Mouse (Mus musculus): ENCODE measurements around the gene Elane. TPM values are rescaled to one million over a fixed set of nuclear protein-coding genes. Genes with fewer than 3 reads are reported as not detected.

Elane gene
- polyA plus RNA-seq, 1 experiment = not detected

GRCm38 (mm10) chr10:79908167-79909091 lies 22.4 kb downstream of the Elane start, which contains the start of gene Med16:
Gene Med16 (minus strand): TSS chr10:79908923.
- H3K4me1 ChIP-seq (ENCODE audit: control insufficient read depth, insufficient read depth, low read length) = peaks cover 3% of the 10 kb centered on the region; the same call in 1 of the 2 replicates
- TF ChIP-seq CTCF (IDR thresholded peaks at IDR 0.05; ENCODE audit: extremely low read depth, insufficient read depth, low read length) = no peak
- TF ChIP-seq POLR2A (IDR thresholded peaks at IDR 0.05; ENCODE audit: extremely low read depth, insufficient read depth, low read length) = no peak
- H3K4me3 ChIP-seq (ENCODE audit: insufficient read depth, low read length) = peak within 1 kb of the TSS; percentile 63
- H3K27ac ChIP-seq (ENCODE audit: insufficient read depth, low read length) = peak within 1 kb of the TSS; percentile 100

GRCm38 (mm10) chr10:79909092-79909922 lies 23.3 kb downstream of the Elane start:
- Histone ChIP-seq H3K4me3 (ENCODE audit: insufficient read depth, low read length) (peak overlapping the region; percentile 63), H3K27ac (ENCODE audit: insufficient read depth, low read length) (peak overlapping the region; percentile 73), H3K4me1 (ENCODE audit: control insufficient read depth, insufficient read depth, low read length) (peaks cover 3% of the 10 kb centered on the region; the same call in 1 of the 2 replicates)
- TF ChIP-seq CTCF (IDR thresholded peaks at IDR 0.05; ENCODE audit: extremely low read depth, insufficient read depth, low read length) (no peak), POLR2A (IDR thresholded peaks at IDR 0.05; ENCODE audit: extremely low read depth, insufficient read depth, low read length) (peak; percentile 27; the same call in 1 of the 2 replicates)

- Histone ChIP-seq H3K4me1 (ENCODE audit: control insufficient read depth, insufficient read depth, low read length) (peaks cover 6% of the 10 kb centered on the region), H3K27ac (ENCODE audit: insufficient read depth, low read length) (peak within 1 kb of the TSS; percentile 74), H3K4me3 (ENCODE audit: insufficient read depth, low read length) (no peak within 1 kb of the TSS)
- TF ChIP-seq CTCF (IDR thresholded peaks at IDR 0.05; ENCODE audit: extremely low read depth, insufficient read depth, low read length) = no peak
- no peak for TF ChIP-seq POLR2A (IDR thresholded peaks at IDR 0.05; ENCODE audit: extremely low read depth, insufficient read depth, low read length)
Measured at GRCm38 (mm10) chr10:79910556-79910955, 24.5 kb downstream of the Elane start, which contains the start of gene Gm26602. Gene Gm26602 (plus strand): TSS chr10:79910856.

GRCm38 (mm10) chr10:79912412-79912811 lies 26.4 kb downstream of the Elane start:
- Histone ChIP-seq H3K27ac (ENCODE audit: insufficient read depth, low read length) (no peak overlapping the region), H3K4me3 (ENCODE audit: insufficient read depth, low read length) (no peak overlapping the region), H3K4me1 (ENCODE audit: control insufficient read depth, insufficient read depth, low read length) (peaks cover 7% of the 10 kb centered on the region)
- TF ChIP-seq POLR2A (IDR thresholded peaks at IDR 0.05; ENCODE audit: extremely low read depth, insufficient read depth, low read length) (no peak; the same call in 1 of the 2 replicates), CTCF (IDR thresholded peaks at IDR 0.05; ENCODE audit: extremely low read depth, insufficient read depth, low read length) (no peak)

GRCm38 (mm10) chr10:79914131-79914947 lies 28.3 kb downstream of the Elane start:
- no peak overlapping the region for H3K27ac ChIP-seq (ENCODE audit: insufficient read depth, low read length)
- peaks cover 6% of the 10 kb centered on the region for H3K4me1 ChIP-seq (ENCODE audit: control insufficient read depth, insufficient read depth, low read length)
- H3K4me3 ChIP-seq (ENCODE audit: insufficient read depth, low read length) = no peak overlapping the region
- TF ChIP-seq POLR2A (IDR thresholded peaks at IDR 0.05; ENCODE audit: extremely low read depth, insufficient read depth, low read length) = no peak
- no peak for TF ChIP-seq CTCF (IDR thresholded peaks at IDR 0.05; ENCODE audit: extremely low read depth, insufficient read depth, low read length)

- H3K4me3 ChIP-seq (ENCODE audit: insufficient read depth, low read length) = peak overlapping the region; percentile 95
Measured at GRCm38 (mm10) chr10:79914948-79915596, 29.0 kb downstream of the Elane start.

GRCm38 (mm10) chr10:79916081-79916480 lies 30.0 kb downstream of the Elane start:
- peak overlapping the region; percentile 94 for H3K27ac ChIP-seq (ENCODE audit: insufficient read depth, low read length)
- H3K4me3 ChIP-seq (ENCODE audit: insufficient read depth, low read length) = peak overlapping the region; percentile 95
- H3K4me1 ChIP-seq (ENCODE audit: control insufficient read depth, insufficient read depth, low read length) = peaks cover 5% of the 10 kb centered on the region
- no peak for TF ChIP-seq CTCF (IDR thresholded peaks at IDR 0.05; ENCODE audit: extremely low read depth, insufficient read depth, low read length)
- no peak for TF ChIP-seq POLR2A (IDR thresholded peaks at IDR 0.05; ENCODE audit: extremely low read depth, insufficient read depth, low read length)

More at GRCm38 (mm10) chr10:79914948-79915596, 29.0 kb downstream of the Elane start:
- Histone ChIP-seq H3K27ac (ENCODE audit: insufficient read depth, low read length) (no peak overlapping the region), H3K4me1 (ENCODE audit: control insufficient read depth, insufficient read depth, low read length) (peaks cover 3% of the 10 kb centered on the region)
- TF ChIP-seq POLR2A (IDR thresholded peaks at IDR 0.05; ENCODE audit: extremely low read depth, insufficient read depth, low read length) = no peak

- H3K4me1 ChIP-seq (ENCODE audit: control insufficient read depth, insufficient read depth, low read length) = peaks cover 5% of the 10 kb centered on the region
- H3K27ac ChIP-seq (ENCODE audit: insufficient read depth, low read length) = peak within 1 kb of the TSS; percentile 94
- peak within 1 kb of the TSS; percentile 95 for H3K4me3 ChIP-seq (ENCODE audit: insufficient read depth, low read length)
- TF ChIP-seq POLR2A (IDR thresholded peaks at IDR 0.05; ENCODE audit: extremely low read depth, insufficient read depth, low read length) (peak; percentile 79), CTCF (IDR thresholded peaks at IDR 0.05; ENCODE audit: extremely low read depth, insufficient read depth, low read length) (no peak)
Measured at GRCm38 (mm10) chr10:79916808-79917531, 30.9 kb downstream of the Elane start, which contains the start of gene Kiss1r. Gene Kiss1r (plus strand): TSS chr10:79916971.
